Mouse (Mus musculus): ENCODE data around the gene Sowahd.

DNA sequence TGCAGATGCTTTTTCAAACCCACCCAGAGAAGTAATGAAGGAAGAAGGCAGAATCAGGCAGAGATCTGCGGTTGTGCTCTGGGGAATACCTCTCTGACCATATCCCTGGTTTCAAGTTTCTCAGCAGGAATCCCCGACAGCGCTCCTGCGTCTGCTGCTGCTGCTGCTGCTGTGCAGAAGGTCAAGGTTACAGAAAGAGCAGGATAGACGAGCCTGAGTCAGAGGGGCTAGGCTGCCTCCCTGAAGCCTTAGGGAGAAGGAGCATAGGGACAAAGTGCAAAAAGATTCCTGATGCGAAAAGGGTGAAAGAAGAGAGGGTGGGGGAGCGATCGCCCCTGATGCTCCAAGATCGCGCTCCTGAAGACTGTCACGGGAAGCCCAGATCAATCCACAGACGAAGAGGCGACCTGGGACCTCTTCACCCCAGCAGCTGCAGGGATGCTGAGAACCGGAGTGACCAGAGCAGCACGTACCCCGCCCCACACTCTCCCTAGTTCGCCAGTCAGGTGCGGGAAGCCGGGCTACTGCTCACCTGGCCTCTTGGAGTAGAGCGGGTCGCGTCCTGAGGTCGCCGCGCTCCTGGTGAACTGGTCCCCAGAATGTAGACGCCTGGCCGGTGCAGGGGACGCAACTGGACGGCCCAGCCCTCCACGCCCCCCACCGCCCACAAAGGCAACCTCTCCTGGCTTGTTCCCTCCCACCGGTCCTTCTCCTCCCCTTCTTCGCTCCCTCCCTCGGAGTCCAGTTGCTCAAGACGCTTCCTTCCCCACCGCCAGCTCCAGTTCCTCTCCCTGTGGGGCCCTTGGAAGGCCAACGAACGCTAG lies at the start of gene Sowahd:
- TF ChIP-seq ELF1 (IDR thresholded peaks at IDR 0.05; ENCODE audit: low read depth, low read length) (no peak), CTCF (conservative IDR thresholded peaks at IDR 0.05 in 1 of 2, IDR thresholded peaks at IDR 0.05 in 1 of 2; ENCODE audit: low read depth in 2 of 2, low read length in 2 of 2) (no peak), SMC3 (IDR thresholded peaks at IDR 0.05; ENCODE audit: low read depth, low read length) (no peak), TCF12 (IDR thresholded peaks at IDR 0.05; ENCODE audit: low read depth, low read length) (no peak), USF2 (conservative IDR thresholded peaks at IDR 0.05; ENCODE audit: low read depth, low read length) (no peak), ZKSCAN1 (IDR thresholded peaks at IDR 0.05; ENCODE audit: borderline replicate concordance, low read depth, low read length) (no peak), NELFE (IDR thresholded peaks at IDR 0.05; ENCODE audit: low read depth, low read length) (no peak), MYC (IDR thresholded peaks at IDR 0.05; ENCODE audit: low read depth, low read length) (no peak), POLR2A (IDR thresholded peaks at IDR 0.05; ENCODE audit: low read depth, low read length) (no peak), RCOR1 (conservative IDR thresholded peaks at IDR 0.05; ENCODE audit: low read depth, low read length) (no peak), EP300 (IDR thresholded peaks at IDR 0.05; ENCODE audit: low read length) (no peak), MAX (IDR thresholded peaks at IDR 0.05; ENCODE audit: low read length) (no peak)

Data from CH12.LX (cell line).